Mouse (Mus musculus): ENCODE results near the gene Ecel1.

Gene Ecel1

GRCm38 (mm10) chr1:87172316-87172715 is 16.0 kb upstream of the Ecel1 start:
- in situ Hi-C loops (cut with MboI; ENCODE audit: unreplicated experiment in 2 of 2) = no loop called here

- in situ Hi-C loops (cut with MboI; ENCODE audit: unreplicated experiment in 2 of 2) = no loop called here
Measured at GRCm38 (mm10) chr1:87171312-87171711, 15.0 kb upstream of the Ecel1 start.

DNA sequence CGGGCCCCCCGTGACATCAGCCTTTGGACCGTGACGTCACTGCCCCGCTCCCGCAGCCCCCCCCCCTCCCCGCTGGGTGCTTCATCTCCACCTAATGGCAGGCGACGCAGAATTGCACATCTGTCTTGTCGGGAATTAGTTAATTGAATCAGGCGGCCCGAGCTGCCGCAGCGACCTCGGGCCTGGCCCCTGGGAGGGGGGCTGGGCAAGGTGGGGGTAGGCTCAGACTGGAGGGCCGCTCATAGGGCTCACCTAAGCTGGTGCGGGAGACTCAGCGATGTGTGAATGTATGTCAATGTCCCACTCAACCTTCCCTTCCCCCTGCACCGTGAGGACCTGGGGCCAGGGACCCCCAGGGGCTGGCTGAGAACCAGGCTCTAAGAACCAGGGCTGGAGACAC is 14.1 kb upstream of the Ecel1 start:
- in situ Hi-C loops (cut with MboI; ENCODE audit: unreplicated experiment in 2 of 2) = no loop called here

DNA sequence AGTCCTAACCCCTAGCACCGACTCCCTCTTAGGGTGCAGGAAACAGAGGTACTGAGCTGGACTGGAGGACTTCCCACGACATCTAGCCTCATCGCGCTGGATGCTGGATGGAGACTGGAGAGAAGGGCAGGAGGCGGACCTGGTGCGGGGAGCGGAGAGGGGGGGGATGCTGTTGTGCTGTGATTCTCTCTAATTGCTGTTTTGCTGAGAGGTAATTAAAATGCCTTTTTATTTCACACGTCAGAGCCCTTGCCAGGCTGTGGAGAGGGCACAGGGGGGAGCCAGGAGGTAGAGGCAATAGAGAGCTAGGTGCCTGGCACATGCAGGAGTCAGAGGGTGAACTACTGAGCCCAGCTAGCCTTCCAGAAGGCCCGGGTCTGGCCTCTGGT is 8.5 kb upstream of the Ecel1 start:
- in situ Hi-C loops (cut with MboI; ENCODE audit: unreplicated experiment in 2 of 2) = no loop called here

- in situ Hi-C loops (cut with MboI; ENCODE audit: unreplicated experiment in 2 of 2) = no loop called here
Measured at GRCm38 (mm10) chr1:87164164-87164795, 8.0 kb upstream of the Ecel1 start.

GRCm38 (mm10) chr1:87159396-87159795 is 3.1 kb upstream of the Ecel1 start:
- in situ Hi-C loops (cut with MboI; ENCODE audit: unreplicated experiment in 2 of 2) = no loop called here

DNA sequence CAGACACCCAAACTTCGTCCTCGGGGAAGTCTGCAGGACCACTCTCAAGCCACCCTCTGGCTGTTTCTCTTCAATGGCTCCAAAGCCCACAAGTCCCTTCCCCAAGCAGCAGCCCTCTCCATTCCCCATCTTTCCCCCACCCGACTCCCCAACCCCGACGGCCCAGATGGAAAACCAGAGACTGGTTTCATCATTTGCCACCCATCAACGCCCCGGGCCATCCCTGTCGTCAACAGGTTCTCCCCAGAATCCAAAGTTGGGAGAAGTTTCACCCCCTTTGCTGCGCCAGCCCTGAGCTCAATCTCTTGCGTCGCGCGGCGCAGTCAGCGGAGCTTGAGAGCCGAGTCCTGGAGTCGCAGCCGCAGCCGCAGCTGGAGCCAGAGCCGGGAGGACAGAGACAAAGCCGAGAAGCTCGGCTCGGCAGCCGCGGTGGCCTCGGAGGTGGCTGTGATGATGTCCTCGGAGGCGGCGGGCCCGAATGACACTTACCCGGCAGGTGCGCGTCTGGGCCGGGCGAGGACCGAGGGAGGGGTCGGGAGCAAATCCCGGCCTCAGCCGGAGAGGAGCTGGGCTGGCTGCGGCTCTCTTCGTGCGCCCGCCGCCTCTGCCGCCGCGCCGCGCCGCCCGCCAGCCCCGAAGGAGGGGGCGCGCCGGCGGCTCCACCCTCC is 656 bp downstream of the Ecel1 start:
- in situ Hi-C loops (cut with MboI; ENCODE audit: unreplicated experiment in 2 of 2) = no loop called here

GRCm38 (mm10) chr1:87154501-87155120 is 1.7 kb downstream of the Ecel1 start:
- in situ Hi-C loops (cut with MboI; ENCODE audit: unreplicated experiment in 2 of 2) = no loop called here

- in situ Hi-C loops (cut with MboI; ENCODE audit: unreplicated experiment in 2 of 2) = no loop called here
Measured at GRCm38 (mm10) chr1:87153776-87154500, 2.4 kb downstream of the Ecel1 start.

- in situ Hi-C loops (cut with MboI; ENCODE audit: unreplicated experiment in 2 of 2) = no loop called here
Measured at GRCm38 (mm10) chr1:87151286-87151685, 5.0 kb downstream of the Ecel1 start.

GRCm38 (mm10) chr1:87149422-87149821 is 6.9 kb downstream of the Ecel1 start:
- in situ Hi-C loops (cut with MboI; ENCODE audit: unreplicated experiment in 2 of 2) = no loop called here

GRCm38 (mm10) chr1:87143141-87143540 is 13.2 kb downstream of the Ecel1 start:
- in situ Hi-C loops (cut with MboI; ENCODE audit: unreplicated experiment in 2 of 2) = no loop called here

- in situ Hi-C loops (cut with MboI; ENCODE audit: unreplicated experiment in 2 of 2) = no loop called here
Measured at GRCm38 (mm10) chr1:87142456-87142855, 13.9 kb downstream of the Ecel1 start.

DNA sequence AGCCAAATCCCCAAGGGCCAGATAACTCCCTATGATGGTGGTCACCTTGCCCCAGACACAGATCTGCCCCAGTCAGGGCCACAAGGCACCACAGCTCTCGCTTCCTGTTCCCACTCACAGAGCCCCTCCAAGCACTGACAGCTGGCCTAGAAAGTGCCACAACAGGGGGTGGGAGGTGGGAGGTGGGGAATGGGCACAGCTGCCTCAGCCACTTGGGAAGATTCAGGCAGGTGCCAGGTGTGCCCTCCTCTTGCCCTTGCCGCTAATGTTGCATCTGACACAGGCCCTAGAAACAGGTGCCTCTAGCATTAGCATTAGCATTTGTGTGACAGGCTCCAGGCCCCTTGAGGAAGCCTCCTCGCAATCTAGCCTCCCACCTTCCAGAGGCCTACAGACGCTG is 14.8 kb downstream of the Ecel1 start:
- in situ Hi-C loops (cut with MboI; ENCODE audit: unreplicated experiment in 2 of 2) = no loop called here

- in situ Hi-C loops (cut with MboI; ENCODE audit: unreplicated experiment in 2 of 2) = no loop called here
Measured at GRCm38 (mm10) chr1:87131803-87132202, 24.5 kb downstream of the Ecel1 start.

GRCm38 (mm10) chr1:87127206-87128030 is 28.9 kb downstream of the Ecel1 start:
- in situ Hi-C loops (cut with MboI; ENCODE audit: unreplicated experiment in 2 of 2) = no loop called here

DNA sequence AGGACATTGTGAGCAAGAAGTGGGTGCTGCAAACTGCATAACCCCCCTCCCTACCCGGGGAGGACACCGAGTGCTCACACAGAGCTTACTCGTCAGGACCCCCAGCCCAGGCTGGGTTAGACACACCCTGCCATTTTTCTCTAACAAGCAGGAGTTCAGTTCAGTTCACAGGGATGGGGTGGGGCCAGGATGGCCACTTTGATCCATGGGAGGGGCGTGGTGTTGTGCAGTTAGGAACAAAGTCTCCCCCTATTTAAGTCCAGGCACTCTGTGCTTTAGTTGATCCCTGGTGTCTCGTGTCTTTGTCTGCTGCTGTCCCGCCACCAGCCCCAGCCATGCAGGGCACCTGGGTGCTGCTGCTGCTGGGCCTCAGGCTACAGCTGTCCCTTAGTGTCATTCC is 31.6 kb downstream of the Ecel1 start, which contains the start of gene Akp3:
Akp3 (plus strand) TSS at position 301 of the 400 bp plus-strand sequence.
- in situ Hi-C loops (cut with MboI; ENCODE audit: unreplicated experiment in 2 of 2) = loop anchor here in 1 of 2 experiments (25.0 kb wide), 1 partner anchor 1213 kb away; no protein-coding TSS in a partner anchor

DNA sequence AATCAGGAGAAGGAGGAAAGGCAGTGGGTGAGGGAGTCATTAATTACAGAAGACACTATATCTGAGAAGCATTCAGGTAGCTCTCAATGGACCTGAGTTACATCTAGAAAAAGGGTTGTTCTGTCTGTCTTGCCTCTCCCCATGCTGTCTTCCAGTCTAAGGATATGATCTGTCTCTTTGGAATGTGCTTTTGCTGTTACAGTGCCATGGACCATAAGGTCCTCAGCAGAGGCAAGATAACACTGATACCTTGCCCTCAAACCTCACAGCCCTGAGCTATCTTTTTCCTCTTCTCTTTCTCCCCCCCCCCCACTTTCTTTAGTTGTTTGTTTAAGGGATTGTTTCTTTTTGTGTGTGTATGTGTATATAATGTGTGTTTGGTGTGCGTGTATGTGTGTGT is 41.5 kb downstream of the Ecel1 start:
- in situ Hi-C loops (cut with MboI; ENCODE audit: unreplicated experiment in 2 of 2) = loop anchor here in 1 of 2 experiments (25.0 kb wide), 1 partner anchor 1223 kb away; no protein-coding TSS in a partner anchor

DNA sequence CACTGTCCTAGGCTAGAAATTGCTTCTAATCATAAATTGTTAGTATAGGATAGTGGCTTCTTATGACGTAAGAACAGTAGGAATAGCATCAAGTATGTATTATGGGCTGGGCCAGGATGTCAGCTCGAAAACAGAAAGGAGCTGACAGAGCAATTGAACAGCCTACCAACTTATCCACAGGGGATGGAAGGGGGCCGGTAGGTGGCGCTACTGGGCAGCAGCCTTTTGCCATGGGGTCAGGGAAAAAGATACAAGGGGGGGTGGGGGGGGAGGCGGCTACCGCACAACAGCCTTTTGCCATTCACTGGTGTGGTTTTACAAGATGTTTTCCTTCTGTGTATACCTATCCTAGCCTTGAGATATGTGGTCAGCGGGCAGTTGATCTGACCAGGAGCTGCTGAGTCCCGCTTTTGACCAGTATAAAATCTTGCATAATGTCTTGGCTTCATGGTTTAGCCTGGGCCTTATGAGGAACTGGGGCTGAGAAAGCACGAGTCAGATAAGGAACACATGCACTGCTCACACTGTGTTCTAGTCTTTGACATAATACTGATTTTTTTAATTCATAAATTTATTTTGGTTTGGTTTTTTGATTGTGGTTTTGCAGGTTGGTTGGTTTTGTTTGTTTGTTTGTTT is 44.5 kb downstream of the Ecel1 start:
- in situ Hi-C loops (cut with MboI; ENCODE audit: unreplicated experiment in 2 of 2) = loop anchor here in 1 of 2 experiments (25.0 kb wide), 1 partner anchor 1225 kb away; no protein-coding TSS in a partner anchor

DNA sequence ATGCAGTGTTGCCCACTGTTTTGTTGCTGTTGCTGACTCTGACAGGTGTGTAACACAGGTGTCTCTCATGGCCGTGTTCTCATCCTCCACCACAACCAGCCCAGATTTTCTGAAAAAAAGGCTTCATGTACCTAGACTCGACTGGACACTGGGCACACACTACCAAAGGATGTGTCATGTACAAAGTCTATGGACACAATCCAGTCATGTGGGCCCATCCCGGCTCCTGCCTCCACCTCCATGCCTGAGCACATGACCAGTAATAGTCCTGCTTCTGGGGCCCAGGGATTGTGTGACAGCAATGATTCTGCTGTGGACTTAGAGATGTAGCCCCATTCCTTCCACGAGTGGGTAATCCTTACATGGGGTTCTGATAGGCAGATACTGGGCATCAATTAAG is 47.8 kb downstream of the Ecel1 start:
- in situ Hi-C loops (cut with MboI; ENCODE audit: unreplicated experiment in 2 of 2) = loop anchor here in 1 of 2 experiments (25.0 kb wide), 1 partner anchor 1229 kb away; no protein-coding TSS in a partner anchor

All from v-Abl transformed pro-B cells (cell line).